Mouse (Mus musculus): ENCODE data around the gene Nkiras2. TPM values are rescaled to one million over a fixed set of nuclear protein-coding genes. Genes with fewer than 3 reads are reported as not detected.
A peak's percentile ranks its signal among the peaks of the same experiment; 100 is the strongest.

The Nkiras2 gene
- polyA plus RNA-seq (2015; fragmentation: Nextera tagmentation; extraction: Ambion mirVana), result 52.2 and 55.7 TPM in 2 replicates

DNA sequence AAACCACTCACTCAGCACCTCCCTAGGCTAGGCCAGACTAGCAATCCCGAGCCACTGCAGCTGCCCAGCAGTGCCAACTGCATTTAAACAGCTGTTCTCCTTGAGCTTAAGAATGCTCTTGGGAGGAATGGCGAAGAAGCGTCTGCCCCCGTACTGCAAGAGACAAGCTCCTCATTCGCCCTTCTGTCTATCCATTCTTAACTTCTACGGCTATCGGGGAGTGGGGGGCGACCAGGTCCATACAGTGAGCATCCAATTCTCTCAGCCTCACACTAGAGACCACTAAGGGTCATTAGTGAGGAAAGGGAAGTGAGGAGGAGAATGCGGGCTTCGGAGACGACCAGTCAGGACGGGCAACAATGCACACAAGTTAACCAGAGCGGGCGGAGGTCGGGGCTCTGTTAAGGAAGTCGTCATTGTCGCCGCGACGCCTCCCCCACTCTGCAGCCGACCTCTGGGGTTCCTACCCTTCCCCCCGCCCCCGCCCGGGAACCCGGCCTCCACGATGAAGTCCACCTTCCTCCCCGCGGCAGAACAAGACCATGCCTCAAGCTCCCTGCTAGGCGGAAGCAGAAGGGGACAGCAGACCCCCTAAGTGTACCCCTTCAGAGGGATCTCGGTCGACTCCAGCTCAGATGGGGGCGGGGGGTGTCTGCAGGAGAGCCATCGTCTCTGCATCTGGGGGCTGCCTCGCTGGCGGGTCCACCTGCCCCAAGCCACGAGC is at the start of gene Nkiras2:
TSS of gene Nkiras2 (plus strand) at position 484 of the 724 bp plus-strand sequence.
- Histone ChIP-seq H3K4me2 (replicated peaks; ENCODE audit: low read depth) (peak within 1 kb of the TSS; percentile 90), H3K9me3 (ENCODE audit: control insufficient read depth) (no peaks in the 10 kb centered on the region), H3K27ac (ENCODE audit: low read depth, low read length) (peak within 1 kb of the TSS; percentile 94), H3K4me3 (ENCODE audit: low read depth, low read length) (peak within 1 kb of the TSS; percentile 99), H3K9ac (ENCODE audit: low read depth, low read length) (peak within 1 kb of the TSS; percentile 90), H3K4me1 (replicated peaks; ENCODE audit: control insufficient read depth, insufficient read depth, low read length) (peaks cover 7% of the 10 kb centered on the region; the same call in 1 of the 2 replicates), H3K27me3 (replicated peaks; ENCODE audit: control insufficient read depth, insufficient read depth, low read length) (no peaks in the 10 kb centered on the region), H3K36me3 (ENCODE audit: control insufficient read depth, insufficient read depth) (no peaks in the 10 kb centered on the region)
- peak; percentile 59 for ATAC-seq
- TF ChIP-seq CTCF (IDR thresholded peaks at IDR 0.05; ENCODE audit: low read depth), result no peak
- 1% methylated on average over 34 of the region's 36 CpGs for WGBS

DNA sequence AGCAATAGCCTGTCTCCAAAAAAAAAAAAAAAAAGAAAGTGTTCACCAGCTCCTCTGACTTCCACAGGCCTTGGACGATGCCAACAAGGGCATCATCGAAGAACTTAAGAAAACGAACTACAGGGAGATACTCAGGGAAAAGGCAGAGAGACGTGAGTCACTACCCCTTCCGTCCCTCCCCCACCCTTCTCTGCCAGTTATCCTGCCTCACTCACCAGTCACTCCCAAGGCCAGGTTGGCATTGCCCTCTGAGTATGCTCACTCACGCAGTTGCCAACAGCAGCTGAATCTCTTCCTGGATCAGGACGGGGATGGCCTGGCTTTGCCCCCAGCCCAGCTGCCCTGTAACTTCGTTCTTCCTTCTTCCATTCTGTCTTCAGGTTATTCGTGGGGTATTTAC is 49.3 kb upstream of the Nkiras2 start:
- Histone ChIP-seq H3K36me3 (ENCODE audit: control insufficient read depth, insufficient read depth) (no peaks in the 10 kb centered on the region), H3K27me3 (replicated peaks; ENCODE audit: control insufficient read depth, insufficient read depth, low read length) (no peaks in the 10 kb centered on the region), H3K9ac (ENCODE audit: low read depth, low read length) (no peak overlapping the region), H3K9me3 (ENCODE audit: control insufficient read depth) (no peaks in the 10 kb centered on the region), H3K27ac (ENCODE audit: low read depth, low read length) (no peak overlapping the region), H3K4me1 (replicated peaks; ENCODE audit: control insufficient read depth, insufficient read depth, low read length) (no peaks in the 10 kb centered on the region), H3K4me2 (replicated peaks; ENCODE audit: low read depth) (no peak overlapping the region), H3K4me3 (ENCODE audit: low read depth, low read length) (no peak overlapping the region)
- no peak for TF ChIP-seq CTCF (IDR thresholded peaks at IDR 0.05; ENCODE audit: low read depth)
- ATAC-seq, result no peak
- WGBS, result 68% methylated on average over 9 of the region's 9 CpGs

DNA sequence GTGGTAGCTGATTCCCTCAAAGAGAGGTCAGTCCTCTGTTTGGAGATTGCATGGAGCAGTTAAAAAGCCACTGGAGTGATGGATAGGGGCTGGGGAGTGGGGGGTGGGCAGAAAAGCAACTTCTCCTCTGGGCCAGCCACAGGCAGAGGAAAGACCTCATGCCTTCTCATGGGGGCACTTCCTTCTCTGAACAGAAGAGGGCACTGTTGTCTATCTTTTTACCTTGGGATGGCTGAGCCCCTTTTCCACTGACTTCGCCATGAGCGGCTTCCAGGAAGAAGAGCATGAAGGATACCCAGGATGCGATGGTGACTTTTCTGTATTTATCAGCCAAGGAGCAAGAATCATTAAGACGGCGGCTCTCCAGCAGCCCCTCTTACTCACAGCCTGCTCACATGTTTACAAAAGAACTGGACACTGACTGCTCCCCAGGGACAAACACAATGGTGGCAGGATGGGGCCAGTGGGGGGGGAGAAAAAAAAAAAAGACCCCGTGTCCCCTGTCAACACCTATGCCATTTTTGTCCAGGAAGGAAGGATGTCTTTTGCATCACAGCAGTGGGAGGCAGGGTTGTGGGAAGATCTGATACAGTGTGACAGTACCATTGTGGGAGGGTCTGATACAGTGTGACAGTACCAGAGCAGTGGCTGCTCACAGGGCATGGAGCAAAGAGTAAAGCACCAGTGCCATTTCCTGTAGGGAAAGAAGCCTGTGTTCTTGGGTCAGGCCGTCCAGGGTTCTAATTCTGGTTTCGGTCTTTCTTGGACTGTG is 48.4 kb upstream of the Nkiras2 start:
- Histone ChIP-seq H3K4me3 (ENCODE audit: low read depth, low read length) (peak overlapping the region; percentile 16; the same call in 1 of the 2 replicates), H3K27me3 (replicated peaks; ENCODE audit: control insufficient read depth, insufficient read depth, low read length) (no peaks in the 10 kb centered on the region), H3K4me2 (replicated peaks; ENCODE audit: low read depth) (peak overlapping the region; percentile 46), H3K27ac (ENCODE audit: low read depth, low read length) (no peak overlapping the region), H3K4me1 (replicated peaks; ENCODE audit: control insufficient read depth, insufficient read depth, low read length) (no peaks in the 10 kb centered on the region), H3K9me3 (ENCODE audit: control insufficient read depth) (no peaks in the 10 kb centered on the region), H3K9ac (ENCODE audit: low read depth, low read length) (no peak overlapping the region), H3K36me3 (ENCODE audit: control insufficient read depth, insufficient read depth) (no peaks in the 10 kb centered on the region)
- ATAC-seq, result no peak
- WGBS, result 11% methylated on average over 8 of the region's 8 CpGs
- peak; percentile 86 for TF ChIP-seq CTCF (IDR thresholded peaks at IDR 0.05; ENCODE audit: low read depth)

DNA sequence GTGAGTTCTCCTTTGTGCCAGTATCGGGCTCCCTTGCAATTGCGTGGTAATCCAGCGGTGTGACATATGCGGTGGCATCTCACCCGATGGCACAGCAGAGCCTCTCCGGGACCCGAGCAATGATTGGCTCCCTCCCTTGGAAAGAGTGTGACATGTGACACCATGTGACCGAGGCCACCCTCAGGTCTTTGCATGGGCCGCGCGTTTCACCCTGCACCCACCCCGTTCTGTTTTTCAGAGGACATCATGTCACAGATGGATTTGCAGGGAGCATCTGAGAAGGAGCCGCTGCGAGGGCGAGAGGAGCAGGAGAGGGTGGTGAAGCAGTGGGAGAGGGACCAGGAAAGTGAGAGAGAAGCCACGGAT is 47.9 kb upstream of the Nkiras2 start:
- H3K9ac ChIP-seq (ENCODE audit: low read depth, low read length), result no peak overlapping the region
- peak overlapping the region; percentile 16; the same call in 1 of the 2 replicates for H3K4me3 ChIP-seq (ENCODE audit: low read depth, low read length)
- no peaks in the 10 kb centered on the region for H3K4me1 ChIP-seq (replicated peaks; ENCODE audit: control insufficient read depth, insufficient read depth, low read length)
- ATAC-seq, result no peak
- H3K27ac ChIP-seq (ENCODE audit: low read depth, low read length), result no peak overlapping the region
- no peaks in the 10 kb centered on the region for H3K27me3 ChIP-seq (replicated peaks; ENCODE audit: control insufficient read depth, insufficient read depth, low read length)
- H3K36me3 ChIP-seq (ENCODE audit: control insufficient read depth, insufficient read depth), result no peaks in the 10 kb centered on the region
- H3K4me2 ChIP-seq (replicated peaks; ENCODE audit: low read depth), result peak overlapping the region; percentile 46
- WGBS, result 12% methylated on average over 16 of the region's 16 CpGs
- TF ChIP-seq CTCF (IDR thresholded peaks at IDR 0.05; ENCODE audit: low read depth), result no peak
- H3K9me3 ChIP-seq (ENCODE audit: control insufficient read depth), result no peaks in the 10 kb centered on the region

DNA sequence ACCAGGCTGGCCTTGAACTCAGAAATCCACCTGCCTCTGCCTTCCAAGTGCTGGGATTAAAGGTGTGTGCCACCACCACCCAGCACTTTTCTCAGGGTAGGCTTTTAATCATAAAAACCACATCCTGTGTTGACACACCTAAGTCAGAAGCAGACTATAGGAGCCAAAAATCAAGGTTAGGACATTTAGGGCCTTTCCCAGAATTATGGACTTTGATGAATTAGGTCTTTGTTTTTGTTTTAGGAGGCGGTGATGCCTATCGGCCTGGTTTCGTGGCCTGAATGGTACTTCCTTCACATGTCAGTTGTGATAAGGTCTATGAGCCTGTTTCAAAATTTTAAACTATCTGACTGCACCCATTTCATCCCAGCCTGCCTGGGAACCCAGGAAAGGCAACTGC is 44.9 kb upstream of the Nkiras2 start:
- ATAC-seq, result no peak
- Histone ChIP-seq H3K27me3 (replicated peaks; ENCODE audit: control insufficient read depth, insufficient read depth, low read length) (no peaks in the 10 kb centered on the region), H3K9me3 (ENCODE audit: control insufficient read depth) (no peaks in the 10 kb centered on the region), H3K4me1 (replicated peaks; ENCODE audit: control insufficient read depth, insufficient read depth, low read length) (no peaks in the 10 kb centered on the region), H3K36me3 (ENCODE audit: control insufficient read depth, insufficient read depth) (peaks cover 3% of the 10 kb centered on the region; the same call in 1 of the 2 replicates), H3K27ac (ENCODE audit: low read depth, low read length) (0 out of 2 replicates have a peak overlapping the region, but pooled peaks have one; percentile 15), H3K9ac (ENCODE audit: low read depth, low read length) (no peak overlapping the region), H3K4me3 (ENCODE audit: low read depth, low read length) (peak overlapping the region; percentile 72), H3K4me2 (replicated peaks; ENCODE audit: low read depth) (peak overlapping the region; percentile 75)
- no peak for TF ChIP-seq CTCF (IDR thresholded peaks at IDR 0.05; ENCODE audit: low read depth)
- WGBS, result 72% methylated on average over 3 of the region's 3 CpGs

All from intestine, postnatal 0 days (tissue).